Mouse (Mus musculus) lung, postnatal 36 days (tissue): ENCODE measurements around the gene Stoml2.
"Not testable (repeated sequence)": the region's sequence is repeated elsewhere in the genome, so short reads cannot be mapped to it uniquely, and the experiment has no call there.

Experiments used
- DNase-seq: peaks from one replicate; pipeline ENCODE4 v3.0.0; 2022; ENCODE audit warnings: mixed read lengths

Stoml2 gene

DNA sequence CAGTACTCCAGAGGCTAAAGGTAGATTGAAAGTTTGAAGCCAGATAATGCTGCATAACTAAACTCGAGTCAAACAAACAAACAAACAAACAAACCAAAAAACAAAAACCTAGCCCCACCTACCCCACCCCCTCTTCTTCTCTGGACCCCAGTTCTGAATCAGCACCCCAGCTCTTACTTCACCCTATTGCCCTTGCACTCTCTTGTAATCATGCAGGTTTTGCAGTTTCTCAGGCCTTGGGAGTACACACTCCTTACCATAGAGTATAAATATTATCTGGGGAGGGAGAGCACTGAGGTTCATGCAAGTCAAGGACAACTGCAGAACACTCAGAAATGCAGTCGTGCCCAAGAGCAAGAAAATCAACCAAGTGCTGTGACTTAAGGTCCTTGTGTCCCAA is 30.2 kb downstream of the Stoml2 start:
- no peak for DNase-seq

DNA sequence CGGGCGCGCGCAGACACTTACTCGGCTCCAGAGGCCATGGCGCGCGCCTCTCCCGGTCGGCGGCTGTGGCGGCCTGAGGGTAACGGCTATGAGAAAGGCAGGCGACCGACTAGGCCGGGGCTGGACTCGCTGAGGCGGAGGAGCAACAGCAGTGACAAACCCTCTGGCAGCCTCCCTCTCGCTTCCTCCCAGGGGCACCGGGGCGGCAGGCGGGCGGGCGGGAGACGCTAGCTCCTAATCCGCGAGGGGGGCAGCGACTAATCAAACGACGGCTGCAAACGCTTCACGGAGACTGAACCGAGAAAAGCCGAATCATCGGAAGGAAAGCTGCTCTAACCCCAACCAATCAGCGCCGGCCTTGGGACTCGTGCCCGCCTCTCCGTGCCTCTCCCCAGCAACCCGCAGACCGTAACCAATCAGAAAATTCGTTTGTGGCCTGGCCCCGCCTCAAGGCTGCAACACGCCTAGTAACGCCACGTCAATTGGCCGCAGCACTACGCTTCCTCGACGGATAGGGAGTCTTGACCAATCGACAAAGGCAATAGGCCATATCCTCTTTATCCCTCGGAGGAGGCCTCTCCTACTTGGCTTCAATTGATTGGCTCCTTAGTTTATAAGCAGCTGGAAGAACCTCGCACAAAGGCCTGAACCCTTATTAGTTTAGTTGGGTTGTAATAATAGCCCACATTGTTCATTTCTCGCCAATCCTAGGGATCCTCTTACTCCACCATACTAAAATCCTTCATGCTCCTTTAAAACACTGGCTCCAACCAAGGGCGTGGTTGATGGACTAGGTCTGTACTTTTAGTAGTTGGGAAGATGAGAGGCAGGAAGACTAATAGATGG is 31.1 kb downstream of the Stoml2 start, which contains the start of gene Vcp:
Gene Vcp, minus strand, starts transcription at position 367 of the 846 bp plus-strand sequence.
- peak; percentile 98 for DNase-seq

DNA sequence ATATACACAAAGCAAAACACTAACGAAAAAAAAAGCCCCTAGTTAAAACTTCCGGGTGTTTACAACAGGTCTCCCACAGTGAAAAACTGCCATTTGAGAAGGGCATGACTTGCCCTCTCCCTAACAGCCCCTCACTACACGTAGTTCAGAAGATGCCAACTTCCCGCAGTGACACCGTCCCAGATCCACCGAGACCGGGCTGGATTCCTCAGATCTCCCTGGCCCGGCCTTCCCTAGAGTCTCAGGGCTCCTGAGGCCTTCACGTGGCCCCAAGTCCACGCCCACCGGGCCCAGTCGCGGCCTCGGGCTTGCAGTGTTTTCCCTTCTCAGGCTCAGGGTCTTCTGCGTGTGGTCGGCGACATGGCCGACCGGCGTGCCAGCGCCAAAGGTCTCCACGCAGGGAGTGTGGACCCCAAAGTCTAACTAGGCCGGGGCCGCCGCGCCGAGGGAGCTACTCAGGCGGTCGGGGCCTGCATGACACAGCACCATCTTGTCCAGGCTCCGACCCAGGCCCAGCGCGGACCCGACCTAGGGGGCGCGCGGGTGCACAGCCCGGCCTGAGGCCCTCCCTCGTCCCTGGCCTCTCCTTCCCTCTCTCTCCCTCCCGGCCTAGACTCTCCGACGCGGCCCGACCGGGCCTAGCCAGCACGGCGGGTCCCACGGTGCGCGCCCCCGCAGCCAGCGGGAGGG is 31.9 kb downstream of the Stoml2 start:
- peak; percentile 84 for DNase-seq

DNA sequence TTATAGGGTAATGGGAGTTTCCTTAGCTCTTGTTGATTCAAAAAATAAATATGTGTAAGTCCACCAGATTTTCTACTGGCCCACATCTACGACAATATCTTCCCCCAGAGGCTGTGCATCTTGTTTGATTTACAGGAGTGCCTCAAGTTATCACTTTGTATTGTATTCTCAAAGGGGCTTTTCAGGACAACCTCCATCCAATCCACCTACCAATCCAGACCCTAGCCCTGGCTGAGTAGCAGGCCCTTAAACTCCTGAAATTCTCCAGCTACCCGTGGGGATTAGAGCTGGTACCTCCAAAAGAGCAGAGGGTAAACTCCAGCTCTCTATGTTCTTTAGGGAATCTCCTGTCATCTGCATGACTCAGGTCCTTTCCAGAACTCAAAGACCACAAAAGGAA is 33.5 kb downstream of the Stoml2 start:
- no peak for DNase-seq

DNA sequence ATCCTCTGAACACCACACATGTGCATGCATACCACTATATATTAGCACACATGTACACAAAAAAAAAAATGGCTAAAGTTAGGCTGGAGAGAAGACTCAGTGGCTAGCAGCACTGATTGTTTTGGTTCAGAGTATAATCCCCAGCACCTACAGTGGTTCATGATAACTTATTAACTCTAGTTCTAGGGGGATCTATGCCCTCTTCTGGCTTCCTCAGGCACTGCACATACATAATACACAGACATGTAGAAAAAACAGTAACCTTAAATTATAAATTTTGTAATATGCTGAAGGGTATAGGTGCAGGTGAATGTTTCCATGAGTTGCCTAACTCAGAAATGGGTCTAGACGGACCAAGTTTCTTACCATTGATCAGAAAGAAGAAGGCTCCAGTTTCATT is 43.2 kb downstream of the Stoml2 start:
- no peak for DNase-seq

DNA sequence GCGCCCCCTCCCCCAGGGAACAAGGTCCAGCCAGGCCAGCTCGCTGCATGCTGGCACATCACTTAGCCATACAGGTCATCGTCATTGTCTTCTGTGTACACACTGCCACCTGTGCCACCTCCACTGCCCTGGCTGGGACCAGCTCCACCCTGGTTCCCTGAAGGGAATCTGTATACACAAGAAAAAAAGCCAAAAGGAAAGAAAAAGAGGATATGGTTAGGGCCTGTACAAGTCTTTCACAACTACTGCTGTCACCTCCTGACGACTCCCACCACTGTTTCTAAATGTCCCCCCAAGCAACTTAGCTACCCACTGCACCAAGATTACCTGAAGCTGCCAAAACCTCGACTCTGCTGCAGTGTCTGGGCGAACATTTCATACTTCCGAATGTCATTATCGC is 51.0 kb downstream of the Stoml2 start:
- not testable (repeated sequence) for DNase-seq

DNA sequence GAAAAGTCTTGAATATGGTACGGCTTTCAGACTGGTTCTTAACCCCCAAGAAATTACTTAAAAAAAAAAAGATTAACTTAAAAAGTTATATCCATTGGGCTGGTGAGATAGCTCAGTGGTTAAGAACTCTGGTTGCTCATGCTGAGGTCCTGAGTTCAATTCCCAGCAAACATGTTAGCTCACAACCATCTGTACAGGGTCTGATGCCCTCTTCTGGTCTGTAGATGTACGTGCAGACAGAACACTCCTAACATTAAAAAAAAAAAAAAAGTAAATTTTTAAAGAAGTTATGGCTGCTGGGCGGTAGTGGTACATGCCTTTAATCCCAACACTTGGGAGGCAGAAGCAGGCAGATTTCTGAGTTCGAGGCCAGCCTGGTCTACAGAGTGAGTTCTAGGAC is 53.4 kb downstream of the Stoml2 start:
- no peak for DNase-seq
